Mouse (Mus musculus) heart, embryonic 14.5 days (tissue): ENCODE data around the gene Aspa. TPM values are rescaled to one million over a fixed set of nuclear protein-coding genes. Genes with fewer than 3 reads are reported as not detected.
"Not testable (repeated sequence)": the region's sequence is repeated elsewhere in the genome, so short reads cannot be mapped to it uniquely, and the experiment has no call there.

ENCODE experiments used
- ATAC-seq: fragments of 200-750 bp; cut with Nextera tagmentation; 2 replicates; pipeline ENCODE4 v1.8.0; 2017; ENCODE audit warnings: low read depth, moderate TSS enrichment; ENCODE audit not compliant: insufficient number of reproducible peaks, insufficient read depth, low FRiP score
- H3K27ac ChIP-seq, 2 experiments: fragments of 200-500 bp in 1 of 2; fragments of 300-500 bp in 1 of 2; sonication (generic) in 1 of 2; replicated peaks in 1 of 2; 2 replicates each; pipeline ENCODE4 v1.5.1; 2012 to 2014; ENCODE audit warnings: low read depth in 2 of 2, low read length in 2 of 2, control low read depth in 1 of 2, mild to moderate bottlenecking in 1 of 2, mixed read lengths in 1 of 2; ENCODE audit not compliant: control insufficient read depth in 1 of 2, insufficient read depth in 1 of 2
- H3K27me3 ChIP-seq: fragments of 300-500 bp; sonication (generic); 2 replicates; pipeline ENCODE4 v1.6.1; 2014; ENCODE audit warnings: mild to moderate bottlenecking, low read length, control low read depth; ENCODE audit not compliant: control insufficient read depth, insufficient read depth
- H3K36me3 ChIP-seq: fragments of 300-500 bp; sonication (generic); 2 replicates; pipeline ENCODE4 v1.6.1; 2014; ENCODE audit warnings: mild to moderate bottlenecking, control low read depth, low read length, mixed read lengths; ENCODE audit not compliant: control insufficient read depth, insufficient read depth
- H3K4me1 ChIP-seq, 2 experiments: fragments of 200-500 bp in 1 of 2; fragments of 300-500 bp in 1 of 2; sonication (generic) in 1 of 2; 2 replicates each; pipeline ENCODE4 v1.6.1; 2012 to 2014; ENCODE audit warnings: low read length in 2 of 2, control low read depth in 1 of 2, mixed read lengths in 1 of 2; ENCODE audit not compliant: control insufficient read depth in 2 of 2, insufficient read depth in 2 of 2
- H3K4me2 ChIP-seq: fragments of 300-500 bp; sonication (generic); 2 replicates; pipeline ENCODE4 v1.6.1; 2014; ENCODE audit warnings: mild to moderate bottlenecking, low read length
- H3K4me3 ChIP-seq, 2 experiments: fragments of 200-500 bp in 1 of 2; fragments of 300-500 bp in 1 of 2; sonication (generic) in 1 of 2; 2 replicates each; pipeline ENCODE4 v1.5.1; 2012 to 2014; ENCODE audit warnings: low read length in 2 of 2, mild to moderate bottlenecking in 2 of 2, control low read depth in 1 of 2, low read depth in 1 of 2, moderate library complexity in 1 of 2; ENCODE audit not compliant: control insufficient read depth in 1 of 2, insufficient read depth in 1 of 2
- H3K9ac ChIP-seq: fragments of 300-500 bp; sonication (generic); 2 replicates; pipeline ENCODE4 v1.6.1; 2014; ENCODE audit warnings: mild to moderate bottlenecking, low read length
- H3K9me3 ChIP-seq: fragments of 300-500 bp; sonication (generic); 2 replicates; pipeline ENCODE4 v1.6.1; 2016; ENCODE audit warnings: low read length, control low read depth; ENCODE audit not compliant: control insufficient read depth
- WGBS: fragments of 180-500 bp; shearing (Covaris S2); extraction: QIAGEN DNeasy Blood & Tissue Kit; methylation state at CpG from one replicate; pipeline ENCODE4 v1.1.7; 2014; 5-methylcytosine and 5-hydroxymethylcytosine counted together
- polyA plus RNA-seq: library from polyadenylated mRNA; unstranded; fragments of >200 nt; fragmentation: Nextera tagmentation; extraction: Ambion mirVana; gene quantifications from 2 replicates; pipeline ENCODE4 v1.2.1, GENCODE M21; 2014

Aspa gene
- polyA plus RNA-seq, 1 experiment from 2014 or later = 0.14 TPM

DNA sequence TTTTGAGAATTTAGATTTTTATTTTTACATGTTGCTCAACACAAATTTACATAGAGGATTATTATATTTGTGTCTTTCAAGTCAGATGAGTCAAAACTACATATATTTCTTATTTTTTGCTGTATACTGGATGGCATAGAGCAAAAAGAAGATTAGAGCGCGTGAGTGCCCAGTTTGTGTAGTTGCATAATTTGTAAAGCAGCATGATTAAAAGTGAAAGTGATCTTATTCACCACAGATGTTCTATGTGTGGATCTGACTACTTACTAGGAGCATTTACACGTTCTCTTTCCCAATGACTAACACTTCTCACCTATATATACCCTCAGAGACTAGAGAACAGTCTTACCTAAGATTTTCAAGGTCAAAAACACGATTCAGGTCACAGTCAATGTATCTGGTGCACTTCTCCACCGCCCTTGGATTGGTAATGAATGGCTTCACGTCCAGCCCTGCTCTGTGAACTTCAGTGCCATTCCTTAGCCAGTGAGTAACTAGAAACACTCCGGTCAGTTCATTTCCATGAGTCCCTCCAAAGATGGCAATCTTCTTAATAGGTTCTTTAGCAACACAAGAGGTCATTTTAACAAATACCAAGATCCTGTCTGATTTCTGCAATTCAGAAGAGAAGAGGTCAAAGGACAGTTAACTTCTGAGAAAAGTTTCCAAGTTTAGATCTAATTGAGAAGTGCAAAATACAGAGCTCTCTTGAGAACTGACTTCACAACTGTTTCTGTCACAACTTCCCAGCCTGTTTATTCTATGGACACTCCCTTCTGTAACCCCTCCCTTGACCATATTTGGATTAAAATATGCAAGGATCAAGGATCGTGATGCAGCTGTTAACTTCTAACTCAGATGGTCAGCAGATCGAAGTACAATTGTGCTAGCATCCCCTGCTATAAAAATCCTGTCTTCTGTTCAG, 5.2 kb downstream of the Aspa start:
- 62% methylated on average over 9 of the region's 9 CpGs for WGBS
- H3K36me3 ChIP-seq = no peaks in the 10 kb centered on the region
- no peaks in the 10 kb centered on the region for H3K4me1 ChIP-seq
- H3K27ac ChIP-seq = no peak overlapping the region
- no peak overlapping the region for H3K4me2 ChIP-seq
- H3K9me3 ChIP-seq = no peaks in the 10 kb centered on the region
- no peak overlapping the region for H3K4me3 ChIP-seq
- ATAC-seq = no peak
- H3K9ac ChIP-seq = no peak overlapping the region
- no peaks in the 10 kb centered on the region for H3K27me3 ChIP-seq

DNA sequence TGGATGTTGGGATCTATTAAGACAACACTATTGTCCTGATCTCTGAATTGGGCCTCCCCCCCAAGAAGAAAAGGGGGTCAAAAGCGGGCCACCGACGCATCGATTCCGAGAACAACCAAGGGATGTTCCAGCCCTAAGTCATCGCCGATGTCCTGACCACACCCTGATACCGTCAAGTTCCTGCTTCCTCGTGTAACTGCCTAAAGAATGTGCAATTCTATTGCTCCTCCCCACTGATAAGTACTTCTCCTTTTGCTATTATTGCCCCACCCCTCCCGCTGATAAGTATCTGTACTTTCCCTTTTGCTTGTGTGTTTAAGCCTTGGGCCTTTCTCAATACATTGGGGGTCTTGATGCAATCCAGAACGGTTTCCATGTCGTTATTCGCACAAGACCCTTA, 8.3 kb downstream of the Aspa start:
- H3K4me1 ChIP-seq, H3K27ac ChIP-seq, H3K9me3 ChIP-seq, H3K9ac ChIP-seq, ATAC-seq, H3K4me3 ChIP-seq, H3K36me3 ChIP-seq, H3K27me3 ChIP-seq, H3K4me2 ChIP-seq: not testable (repeated sequence)
- 83% methylated on average over 13 of the region's 13 CpGs for WGBS

DNA sequence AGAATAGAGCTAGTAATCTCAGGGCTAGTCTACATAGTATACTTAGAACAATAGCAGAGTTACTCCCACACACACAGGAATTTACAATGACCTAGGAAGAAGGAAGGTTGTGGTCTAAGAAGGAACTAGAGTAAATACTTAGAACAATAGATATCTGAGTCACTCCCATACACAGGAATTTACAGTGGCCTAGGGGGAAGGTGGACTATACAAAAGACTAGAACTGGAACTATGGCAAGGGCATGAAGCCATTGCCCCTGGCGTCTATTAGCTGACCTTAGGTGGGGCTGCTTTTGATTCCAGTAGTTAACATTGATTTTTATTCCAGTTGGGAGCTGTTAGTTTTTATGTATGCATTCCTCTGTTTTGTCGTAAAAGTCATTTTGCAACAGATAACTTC, 10.8 kb downstream of the Aspa start:
- not testable (repeated sequence) for H3K36me3 ChIP-seq, H3K27ac ChIP-seq, H3K4me3 ChIP-seq, H3K4me1 ChIP-seq, ATAC-seq, H3K9ac ChIP-seq, H3K27me3 ChIP-seq, H3K9me3 ChIP-seq, H3K4me2 ChIP-seq
- WGBS = 76% methylated on average over 2 of the region's 2 CpGs

DNA sequence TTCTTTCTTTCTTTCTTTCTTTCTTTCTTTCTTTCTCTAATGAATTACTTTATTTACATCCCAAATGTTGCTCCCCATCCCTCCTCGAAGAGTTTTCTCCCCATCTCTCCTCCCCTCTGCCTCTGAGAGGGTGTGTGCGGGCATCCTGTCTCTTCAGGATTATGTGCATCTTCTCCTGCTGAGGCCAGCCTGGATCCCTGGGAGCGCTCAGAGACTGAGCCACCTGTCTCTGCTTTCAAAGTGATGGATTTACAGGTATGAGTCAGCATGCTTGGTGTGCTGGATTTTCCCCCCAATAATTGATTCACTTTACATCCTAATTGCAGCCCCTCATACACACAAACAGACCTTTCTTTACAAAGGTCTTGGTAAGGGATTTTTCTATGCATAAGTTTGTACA, 13.4 kb downstream of the Aspa start:
- Histone ChIP-seq H3K27ac (no peak overlapping the region), H3K9ac (no peak overlapping the region), H3K4me1 (no peaks in the 10 kb centered on the region), H3K4me3 (no peak overlapping the region), H3K27me3 (no peaks in the 10 kb centered on the region), H3K36me3 (no peaks in the 10 kb centered on the region), H3K9me3 (no peaks in the 10 kb centered on the region), H3K4me2 (no peak overlapping the region)
- WGBS = 49% methylated on average over 3 of the region's 3 CpGs
- ATAC-seq = no peak

DNA sequence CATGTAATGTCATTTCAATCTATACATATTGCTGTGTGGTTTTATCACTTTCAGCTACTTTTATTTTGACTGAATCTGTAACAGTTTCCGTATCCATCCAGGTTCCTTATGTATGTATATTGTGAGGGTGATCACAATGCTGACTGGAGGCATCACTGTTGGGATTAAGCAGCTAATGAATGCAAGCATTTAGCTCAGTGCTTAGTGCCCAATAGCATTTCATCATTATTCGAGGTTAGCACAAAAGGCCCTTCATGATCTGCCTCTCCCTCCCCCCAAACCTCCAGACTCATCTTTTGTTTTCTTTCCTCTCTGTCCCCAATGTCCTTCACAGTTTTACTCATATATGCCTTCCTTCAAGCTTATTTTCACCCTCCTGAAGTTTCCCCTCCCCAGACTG, 26.3 kb downstream of the Aspa start:
- no peak for ATAC-seq
- no peaks in the 10 kb centered on the region for H3K9me3 ChIP-seq
- no peak overlapping the region for H3K4me3 ChIP-seq
- H3K36me3 ChIP-seq = no peaks in the 10 kb centered on the region
- no peaks in the 10 kb centered on the region for H3K27me3 ChIP-seq
- no peaks in the 10 kb centered on the region for H3K4me1 ChIP-seq
- no peak overlapping the region for H3K9ac ChIP-seq
- no peak overlapping the region for H3K4me2 ChIP-seq
- H3K27ac ChIP-seq = no peak overlapping the region
- WGBS = 54% methylated on average over 2 of the region's 2 CpGs

DNA sequence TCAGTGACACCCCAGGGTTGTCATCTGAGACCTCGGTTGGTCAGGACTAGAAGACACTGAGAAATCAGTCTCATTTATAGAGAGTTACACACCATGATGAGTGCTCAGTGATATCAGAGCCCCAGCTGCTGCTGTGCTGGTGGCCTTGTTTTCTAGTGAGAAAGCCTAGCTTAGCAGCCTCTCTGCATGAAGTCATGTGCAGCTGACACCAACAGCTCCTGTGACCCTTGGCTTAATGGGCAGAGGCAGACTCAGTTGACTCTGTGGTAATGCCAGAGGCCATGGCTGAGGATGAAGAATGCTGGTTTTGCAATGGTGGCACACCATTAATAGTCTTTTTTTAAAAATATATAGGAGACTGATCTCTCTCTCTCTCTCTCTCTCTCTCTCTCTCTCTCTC, 39.8 kb downstream of the Aspa start:
- WGBS = 58% methylated on average over 1 of the region's 1 CpGs
- H3K4me2 ChIP-seq = no peak overlapping the region
- H3K4me3 ChIP-seq = no peak overlapping the region
- no peaks in the 10 kb centered on the region for H3K9me3 ChIP-seq
- H3K4me1 ChIP-seq = no peaks in the 10 kb centered on the region; a peak in 1 of 4 replicates
- H3K36me3 ChIP-seq = no peaks in the 10 kb centered on the region
- no peak for ATAC-seq
- H3K27ac ChIP-seq = no peak overlapping the region
- no peak overlapping the region for H3K9ac ChIP-seq
- H3K27me3 ChIP-seq = no peaks in the 10 kb centered on the region

DNA sequence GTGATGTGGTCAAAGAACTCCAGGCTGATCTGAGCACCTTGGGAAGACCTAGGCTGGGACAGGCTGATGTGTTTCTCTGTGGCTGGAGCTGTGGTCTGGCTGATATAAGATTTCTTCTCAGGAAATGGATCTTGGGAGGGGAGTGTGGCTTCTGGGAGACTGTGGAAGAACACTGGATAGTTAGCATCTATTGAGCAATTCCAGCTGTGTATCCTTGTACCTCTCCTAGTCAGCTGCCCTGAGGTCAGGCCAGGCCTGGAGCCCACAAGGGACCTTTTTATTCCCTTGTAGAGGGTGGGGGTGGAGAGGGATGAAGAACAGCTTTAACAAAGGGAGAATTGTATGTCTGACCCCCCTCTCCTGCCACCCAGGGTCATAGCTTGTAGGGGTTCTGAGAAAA, 45.0 kb downstream of the Aspa start:
- no peak overlapping the region for H3K4me3 ChIP-seq
- no peak overlapping the region; a peak in 1 of 4 replicates for H3K27ac ChIP-seq
- peaks cover 5 to 6% of the 10 kb centered on the region in 2 experiments; a peak in 2 of 4 replicates for H3K4me1 ChIP-seq
- no peak overlapping the region for H3K9ac ChIP-seq
- ATAC-seq = no peak
- no peak overlapping the region for H3K4me2 ChIP-seq
- no peaks in the 10 kb centered on the region for H3K9me3 ChIP-seq
- H3K27me3 ChIP-seq = no peaks in the 10 kb centered on the region
- H3K36me3 ChIP-seq = no peaks in the 10 kb centered on the region

DNA sequence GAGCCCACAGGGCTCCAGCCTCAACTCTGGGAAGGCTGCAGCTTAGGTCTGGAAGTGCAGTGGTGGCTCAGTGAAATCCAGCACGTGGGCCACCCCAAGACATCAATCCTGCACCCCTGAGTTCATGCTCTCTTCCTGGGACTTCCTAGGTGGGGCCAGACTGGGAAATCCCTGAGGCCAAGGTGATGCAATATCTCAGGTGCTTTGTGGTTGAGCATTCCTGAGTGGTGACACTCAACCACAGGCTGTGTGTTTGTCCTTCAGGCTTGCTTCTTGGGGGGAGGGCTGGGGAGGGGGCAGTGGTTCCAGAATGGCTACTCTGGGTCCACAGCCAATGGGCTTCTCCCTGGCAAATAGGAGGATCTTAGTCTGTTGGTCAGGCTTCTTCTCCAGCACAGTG, 45.5 kb downstream of the Aspa start:
- ATAC-seq = no peak
- H3K27ac ChIP-seq = no peak overlapping the region; a peak in 1 of 4 replicates
- H3K9ac ChIP-seq = no peak overlapping the region
- no peak overlapping the region for H3K4me2 ChIP-seq
- H3K9me3 ChIP-seq = no peaks in the 10 kb centered on the region
- H3K4me1 ChIP-seq = peaks cover 5 to 6% of the 10 kb centered on the region in 2 experiments; a peak in 2 of 4 replicates
- WGBS = 50% methylated on average over 1 of the region's 1 CpGs
- H3K4me3 ChIP-seq = no peak overlapping the region
- H3K27me3 ChIP-seq = no peaks in the 10 kb centered on the region
- no peaks in the 10 kb centered on the region for H3K36me3 ChIP-seq
